Mouse (Mus musculus) liver, postnatal 0 days (tissue): ENCODE data around the gene Psrc1.

Experiments used
- CTCF ChIP-seq: sonication (generic); IDR thresholded peaks from 2 replicates; pipeline ENCODE4 v1.5.1; 2016; ENCODE audit warnings: antibody characterized with exemption, low read depth
- EP300 ChIP-seq: IDR thresholded peaks from 2 replicates; pipeline ENCODE4 v1.6.1; 2016; ENCODE audit warnings: antibody characterized with exemption, low read depth, mild to moderate bottlenecking

DNA sequence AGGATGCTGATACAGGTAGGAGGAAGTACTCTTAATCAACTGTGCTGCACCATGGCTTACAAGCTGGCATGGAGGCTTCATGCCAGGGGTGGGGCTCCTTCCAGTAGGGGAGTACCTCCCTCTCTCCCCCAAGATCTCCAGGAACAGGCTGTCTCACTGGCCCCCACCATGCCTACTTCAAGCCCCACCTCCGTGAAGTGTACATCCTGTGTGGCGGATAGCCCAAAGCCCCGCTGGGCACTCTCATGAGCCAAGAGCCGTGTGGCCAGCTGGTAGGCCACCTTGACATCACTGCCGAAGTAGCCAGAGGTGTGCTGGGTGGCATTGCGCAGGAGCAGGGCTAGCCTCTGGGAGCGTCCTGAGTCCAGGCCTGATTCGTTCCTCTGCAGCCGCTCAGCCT, 14.6 kb downstream of the Psrc1 start:
- TF ChIP-seq CTCF (no peak), EP300 (no peak)
